Mouse (Mus musculus) liver, adult 2 months (tissue): ENCODE data around the gene Cep63. TPM values are rescaled to one million over a fixed set of nuclear protein-coding genes. Genes with fewer than 3 reads are reported as not detected.
A peak's percentile ranks its signal among the peaks of the same experiment; 100 is the strongest.

Experiments used
- DNase-seq: peaks from one replicate; pipeline ENCODE4 v3.0.0-alpha.2; 2011; ENCODE audit warnings: low read depth, low spot score; ENCODE audit errors: extremely low read depth
- H3K27ac ChIP-seq: fragments of 200-500 bp; replicated peaks from 2 replicates; pipeline ENCODE4 v1.5.1; 2012; ENCODE audit warnings: low read depth, mild to moderate bottlenecking, control low read depth, inconsistent platforms, low read length; ENCODE audit not compliant: insufficient read depth
- H3K27me3 ChIP-seq: fragments of 200-500 bp; 2 replicates; pipeline ENCODE4 v1.6.1; 2012; ENCODE audit warnings: mild to moderate bottlenecking, moderate library complexity, low read length, inconsistent platforms; ENCODE audit not compliant: control insufficient read depth, insufficient read depth
- H3K36me3 ChIP-seq: fragments of 200-500 bp; 2 replicates; pipeline ENCODE4 v1.6.1; 2012; ENCODE audit warnings: low read length, inconsistent platforms; ENCODE audit not compliant: control insufficient read depth, insufficient read depth
- H3K4me1 ChIP-seq: fragments of 200-500 bp; 2 replicates; pipeline ENCODE4 v1.6.1; 2011; ENCODE audit warnings: low read length; ENCODE audit not compliant: control insufficient read depth, insufficient read depth
- H3K4me3 ChIP-seq: fragments of 200-500 bp; 2 replicates; pipeline ENCODE4 v1.5.1; 2011; ENCODE audit warnings: low read depth, mild to moderate bottlenecking, control low read depth, low read length, moderate library complexity; ENCODE audit not compliant: insufficient read depth
- H3K79me2 ChIP-seq: fragments of 200-500 bp; 2 replicates; pipeline ENCODE4 v1.6.1; 2012; ENCODE audit warnings: inconsistent platforms, mild to moderate bottlenecking, low read length, moderate library complexity; ENCODE audit not compliant: control insufficient read depth, insufficient read depth
- H3K9ac ChIP-seq: fragments of 200-500 bp; 2 replicates; pipeline ENCODE4 v1.6.1; 2012; ENCODE audit warnings: low read depth, mild to moderate bottlenecking, control low read depth, inconsistent platforms, low read length
- CTCF ChIP-seq: fragments of 200-500 bp; IDR thresholded peaks from 2 replicates; pipeline ENCODE4 v1.5.1; 2011; ENCODE audit warnings: low read depth, low read length, control low read depth
- POLR2A ChIP-seq: fragments of 200-500 bp; IDR thresholded peaks from 2 replicates; pipeline ENCODE4 v1.6.1; 2011; ENCODE audit warnings: low read length, control low read depth; ENCODE audit not compliant: insufficient read depth; ENCODE audit errors: extremely low read depth
- WGBS: fragments of 180-500 bp; shearing (Covaris S2); methylation state at CpG from one replicate; pipeline ENCODE4 v1.1.7; 2018; 5-methylcytosine and 5-hydroxymethylcytosine counted together
- polyA plus RNA-seq: library from polyadenylated mRNA; depleted of rRNA; stranded (reverse); fragments of >200 nt; gene quantifications from 2 replicates; pipeline ENCODE4 v1.2.3, GENCODE M21; 2012
- total RNA-seq: library from RNA; depleted of rRNA; stranded (reverse); fragments of >200 nt; gene quantifications from 2 replicates; pipeline ENCODE4 v1.2.3, GENCODE M21; 2014

The Cep63 gene
- total and polyA plus RNA-seq, 2 experiments, result 2.0 to 6.5 TPM

GRCm38 (mm10) chr9:102643486-102644101, 17.3 kb upstream of the Cep63 start:
- H3K27ac ChIP-seq, result peak overlapping the region; percentile 52
- H3K79me2 ChIP-seq, result no peaks in the 10 kb centered on the region
- TF ChIP-seq POLR2A (no peak), CTCF (no peak)
- H3K4me1 ChIP-seq, result peaks cover 2% of the 10 kb centered on the region; the same call in 1 of the 2 replicates
- H3K27me3 ChIP-seq, result no peaks in the 10 kb centered on the region
- 21% methylated on average over 10 of the region's 10 CpGs for WGBS
- no peaks in the 10 kb centered on the region for H3K36me3 ChIP-seq
- no peak for DNase-seq
- H3K4me3 ChIP-seq, result no peak overlapping the region
- H3K9ac ChIP-seq, result no peak overlapping the region

GRCm38 (mm10) chr9:102643071-102643485, 16.7 kb upstream of the Cep63 start:
- Histone ChIP-seq H3K9ac (no peak overlapping the region), H3K4me3 (no peak overlapping the region), H3K27ac (peak overlapping the region; percentile 52), H3K4me1 (peaks cover 2% of the 10 kb centered on the region; the same call in 1 of the 2 replicates), H3K36me3 (no peaks in the 10 kb centered on the region), H3K79me2 (no peaks in the 10 kb centered on the region), H3K27me3 (no peaks in the 10 kb centered on the region)
- DNase-seq, result no peak
- no peak for TF ChIP-seq CTCF
- 49% methylated on average over 8 of the region's 8 CpGs for WGBS

- no peak overlapping the region for H3K27ac ChIP-seq
- H3K4me3 ChIP-seq, result no peak overlapping the region
- H3K27me3 ChIP-seq, result no peaks in the 10 kb centered on the region
- no peaks in the 10 kb centered on the region for H3K36me3 ChIP-seq
- H3K79me2 ChIP-seq, result no peaks in the 10 kb centered on the region
- no peak overlapping the region for H3K9ac ChIP-seq
- TF ChIP-seq CTCF, result no peak
- no peak for TF ChIP-seq POLR2A
- peaks cover 2% of the 10 kb centered on the region; the same call in 1 of the 2 replicates for H3K4me1 ChIP-seq
- no peak for DNase-seq
- 66% methylated on average over 6 of the region's 6 CpGs for WGBS
Observed at GRCm38 (mm10) chr9:102641531-102641930, 15.2 kb upstream of the Cep63 start.

- peak overlapping the region; percentile 51; the same call in 1 of the 2 replicates for H3K27ac ChIP-seq
- 76% methylated on average over 8 of the region's 8 CpGs for WGBS
- no peaks in the 10 kb centered on the region for H3K27me3 ChIP-seq
- no peak overlapping the region for H3K4me3 ChIP-seq
- H3K79me2 ChIP-seq, result no peaks in the 10 kb centered on the region
- no peak for DNase-seq
- H3K4me1 ChIP-seq, result peaks cover 2% of the 10 kb centered on the region; the same call in 1 of the 2 replicates
- TF ChIP-seq POLR2A, result no peak
- peaks cover 2% of the 10 kb centered on the region; the same call in 1 of the 2 replicates for H3K36me3 ChIP-seq
- no peak overlapping the region for H3K9ac ChIP-seq
Observed at GRCm38 (mm10) chr9:102639510-102639909, 13.2 kb upstream of the Cep63 start.

GRCm38 (mm10) chr9:102638963-102639362, 12.6 kb upstream of the Cep63 start:
- no peak for TF ChIP-seq POLR2A
- TF ChIP-seq CTCF, result no peak
- Histone ChIP-seq H3K4me1 (peaks cover 2% of the 10 kb centered on the region; the same call in 1 of the 2 replicates), H3K27me3 (no peaks in the 10 kb centered on the region), H3K4me3 (no peak overlapping the region), H3K27ac (0 out of 2 replicates have a peak overlapping the region, but pooled peaks have one; percentile 12), H3K9ac (no peak overlapping the region), H3K79me2 (no peaks in the 10 kb centered on the region), H3K36me3 (peaks cover 6% of the 10 kb centered on the region; the same call in 1 of the 2 replicates)
- DNase-seq, result no peak
- WGBS, result 70% methylated on average over 7 of the region's 7 CpGs

- peaks cover 6% of the 10 kb centered on the region; the same call in 1 of the 2 replicates for H3K36me3 ChIP-seq
- 34% methylated on average over 4 of the region's 4 CpGs for WGBS
- H3K4me3 ChIP-seq, result no peak overlapping the region
- TF ChIP-seq CTCF (no peak), POLR2A (no peak)
- H3K4me1 ChIP-seq, result peaks cover 2% of the 10 kb centered on the region; the same call in 1 of the 2 replicates
- DNase-seq, result no peak
- H3K27me3 ChIP-seq, result no peaks in the 10 kb centered on the region
- no peaks in the 10 kb centered on the region for H3K79me2 ChIP-seq
- H3K9ac ChIP-seq, result no peak overlapping the region
- H3K27ac ChIP-seq, result no peak overlapping the region
Observed at GRCm38 (mm10) chr9:102637115-102637514, 10.8 kb upstream of the Cep63 start.
